Mouse (Mus musculus) spleen, adult 2 months (tissue): ENCODE results near the gene Keg1. TPM values are rescaled to one million over a fixed set of nuclear protein-coding genes. Genes with fewer than 3 reads are reported as not detected.
A peak's percentile ranks its signal among the peaks of the same experiment; 100 is the strongest.

Experiments
- DNase-seq, 2 experiments: peaks; one replicate each; pipeline versions ENCODE4 v3.0.0 to v3.0.0-alpha.2; 2012 to 2021; ENCODE audit warnings: low spot score in 2 of 2, low read depth in 1 of 2
- H3K27ac ChIP-seq: fragments of 200-500 bp; 2 replicates; pipeline ENCODE4 v1.5.1; 2012; ENCODE audit warnings: low read length, inconsistent platforms; ENCODE audit not compliant: insufficient read depth
- H3K27me3 ChIP-seq: fragments of 200-500 bp; 2 replicates; pipeline ENCODE4 v1.6.1; 2012; ENCODE audit warnings: mild to moderate bottlenecking, moderate library complexity, low read length, inconsistent platforms; ENCODE audit not compliant: control insufficient read depth, insufficient read depth
- H3K36me3 ChIP-seq: fragments of 200-500 bp; 2 replicates; pipeline ENCODE4 v1.6.1; 2012; ENCODE audit warnings: mild to moderate bottlenecking, low read length, inconsistent platforms; ENCODE audit not compliant: control insufficient read depth, insufficient read depth
- H3K4me1 ChIP-seq: fragments of 200-500 bp; 2 replicates; pipeline ENCODE4 v1.6.1; 2011; ENCODE audit warnings: inconsistent platforms; ENCODE audit not compliant: control insufficient read depth, insufficient read depth, insufficient read length
- H3K4me3 ChIP-seq: fragments of 200-500 bp; 2 replicates; pipeline ENCODE4 v1.5.1; 2011; ENCODE audit warnings: mild to moderate bottlenecking, inconsistent platforms; ENCODE audit not compliant: insufficient read depth, insufficient read length; ENCODE audit errors: extremely low read depth
- CTCF ChIP-seq: fragments of 200-500 bp; IDR thresholded peaks from 2 replicates; pipeline ENCODE4 v1.5.1; 2011; ENCODE audit warnings: mild to moderate bottlenecking, inconsistent platforms; ENCODE audit not compliant: insufficient read depth, insufficient read length, insufficient replicate concordance; ENCODE audit errors: extremely low read depth
- POLR2A ChIP-seq: fragments of 200-500 bp; IDR thresholded peaks from 2 replicates; pipeline ENCODE4 v1.6.1; 2011; ENCODE audit warnings: low read depth, low read length, inconsistent platforms
- WGBS: fragments of 180-500 bp; shearing (Covaris S2); methylation state at CpG from one replicate; pipeline ENCODE4 v1.1.7; 2018; 5-methylcytosine and 5-hydroxymethylcytosine counted together
- polyA plus RNA-seq: library from polyadenylated mRNA; depleted of rRNA; stranded (reverse); fragments of >200 nt; gene quantifications from 2 replicates; pipeline ENCODE4 v1.2.3, GENCODE M21; 2012; rRNA removed

The Keg1 gene
- polyA plus RNA-seq, 1 experiment, result 0.30 TPM

GRCm38 (mm10) chr19:12762212-12763130 is 66.9 kb downstream of the Keg1 start:
- Histone ChIP-seq H3K27me3 (no peaks in the 10 kb centered on the region), H3K27ac (no peak overlapping the region), H3K36me3 (peaks cover 13% of the 10 kb centered on the region), H3K4me3 (no peak overlapping the region), H3K4me1 (no peaks in the 10 kb centered on the region)
- no peak for TF ChIP-seq CTCF
- TF ChIP-seq POLR2A, result no peak
- WGBS, result 59% methylated on average over 2 of the region's 2 CpGs
- DNase-seq, result peak in 1 of 2 experiments; percentile 10

- 94% methylated on average over 7 of the region's 7 CpGs for WGBS
- no peaks in the 10 kb centered on the region for H3K4me1 ChIP-seq
- TF ChIP-seq POLR2A, result no peak
- no peak for TF ChIP-seq CTCF
- H3K27ac ChIP-seq, result no peak within 1 kb of the TSS
- H3K36me3 ChIP-seq, result peaks cover 28% of the 10 kb centered on the region
- DNase-seq, result no peak
- H3K27me3 ChIP-seq, result no peaks in the 10 kb centered on the region
- no peak within 1 kb of the TSS for H3K4me3 ChIP-seq
Measured at GRCm38 (mm10) chr19:12765308-12765707, 69.7 kb downstream of the Keg1 start, which contains the start of gene Cntf. Cntf (minus strand) TSS chr19:12765632.

Other genes with a start within 250 kb of the Keg1 start
- gene Mpeg1, start 235.0 kb upstream of the Keg1 start, polyA plus RNA-seq, result 30.5 and 41.7 TPM in 2 replicates
- 4.3 TPM in 2 replicates for gene Dtx4, start 194.3 kb upstream of the Keg1 start, polyA plus RNA-seq
- gene Fam111a, start 150.0 kb upstream of the Keg1 start, polyA plus RNA-seq, result 4.9 and 6.4 TPM in 2 replicates
- not detected in 2 replicates for gene Gm4952, start 95.8 kb upstream of the Keg1 start, polyA plus RNA-seq
- not detected in 2 replicates for gene Glyat, start 62.5 kb upstream of the Keg1 start, polyA plus RNA-seq
- not detected in 2 replicates for gene Olfr1442, start 25.3 kb upstream of the Keg1 start, polyA plus RNA-seq
- not detected in 2 replicates for gene Olfr1443, start 17.7 kb upstream of the Keg1 start, polyA plus RNA-seq
- 0.40 and 0.82 TPM in 2 replicates for gene Cntf, start 69.8 kb downstream of the Keg1 start, polyA plus RNA-seq
- gene Zfp91, start 100.3 kb downstream of the Keg1 start, polyA plus RNA-seq, result 7.2 and 7.5 TPM in 2 replicates
- gene Lpxn, start 100.4 kb downstream of the Keg1 start, polyA plus RNA-seq, result 25.1 and 29.6 TPM in 2 replicates
- 0.18 TPM in 1 of 2 replicates, not detected in the other for gene Gm5244, start 150.9 kb downstream of the Keg1 start, polyA plus RNA-seq
- gene Olfr1444, start 161.5 kb downstream of the Keg1 start, polyA plus RNA-seq, result 0.16 and 0.20 TPM in 2 replicates
- not detected in 2 replicates for gene Olfr1445, start 188.1 kb downstream of the Keg1 start, polyA plus RNA-seq
- not detected in 2 replicates for gene Olfr1446, start 197.7 kb downstream of the Keg1 start, polyA plus RNA-seq
- gene Olfr1447, start 208.0 kb downstream of the Keg1 start, polyA plus RNA-seq, result not detected in 2 replicates
- gene Olfr1448, start 228.6 kb downstream of the Keg1 start, polyA plus RNA-seq, result not detected in 2 replicates
- not detected in 2 replicates for gene Olfr1449, start 235.1 kb downstream of the Keg1 start, polyA plus RNA-seq